Mouse (Mus musculus): Measurements from ENCODE around the gene Pou4f1. TPM values are rescaled to one million over a fixed set of nuclear protein-coding genes. Genes with fewer than 3 reads are reported as not detected.
"Not testable (repeated sequence)": the region's sequence is repeated elsewhere in the genome, so short reads cannot be mapped to it uniquely, and the experiment has no call there.

The Pou4f1 gene
- 42.7 and 59.3 TPM in 2 replicates for polyA plus RNA-seq (2015; fragmentation: Nextera tagmentation; extraction: Ambion mirVana)

DNA sequence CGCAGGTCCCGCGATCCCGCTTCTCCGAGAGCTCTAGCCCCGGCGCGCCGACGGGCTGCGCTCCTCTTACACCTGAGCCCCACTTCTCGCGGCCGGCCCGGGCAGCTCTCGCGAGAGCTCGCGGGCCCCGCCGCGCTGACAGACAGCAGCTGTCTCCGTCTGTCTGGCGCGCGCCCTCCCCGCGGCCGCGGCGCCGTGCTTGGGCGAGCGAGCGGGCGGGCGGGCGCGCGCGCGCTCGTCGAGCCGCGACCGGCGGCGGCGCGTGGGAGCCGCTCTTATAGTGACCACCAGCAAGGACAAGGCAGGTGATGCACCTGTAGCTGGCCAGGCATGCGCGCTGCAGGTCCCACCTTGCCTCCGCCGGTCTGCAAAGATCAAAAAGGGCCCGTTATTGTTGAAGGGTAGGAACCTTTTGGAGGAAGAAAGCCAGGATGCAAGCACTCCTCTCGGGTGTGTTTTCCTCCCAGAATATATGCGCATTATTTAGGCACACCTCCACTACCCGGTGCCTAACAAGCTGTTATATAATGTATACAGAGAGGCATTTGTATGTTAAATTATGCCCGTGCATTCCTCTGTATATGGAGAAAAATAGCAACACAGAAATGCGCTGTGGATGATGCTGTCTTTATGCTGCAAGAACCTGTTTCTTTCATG lies at the start of gene Pou4f1:
Gene Pou4f1, minus strand, starts transcription at position 34 of the 657 bp plus-strand sequence.
- no peaks in the 10 kb centered on the region for H3K36me3 ChIP-seq
- H3K9me3 ChIP-seq, result no peaks in the 10 kb centered on the region
- WGBS, result under 1% methylated on average over 62 of the region's 62 CpGs
- H3K9ac ChIP-seq, result peak within 1 kb of the TSS; percentile 31
- H3K27me3 ChIP-seq, result peaks cover 70% of the 10 kb centered on the region
- H3K4me2 ChIP-seq, result peak within 1 kb of the TSS; percentile 73
- H3K27ac ChIP-seq (replicated peaks), result peak within 1 kb of the TSS; percentile 67
- H3K4me1 ChIP-seq (replicated peaks), result peaks cover 36% of the 10 kb centered on the region
- peak within 1 kb of the TSS; percentile 54 for H3K4me3 ChIP-seq
- peak; percentile 92 for ATAC-seq (ENCODE audit: low FRiP score, low read depth)

GRCm38 (mm10) chr14:104511664-104512063 lies 43.9 kb upstream of the Pou4f1 start:
- H3K27me3 ChIP-seq, result no peaks in the 10 kb centered on the region
- WGBS, result 85% methylated on average over 1 of the region's 1 CpGs
- H3K27ac ChIP-seq (replicated peaks), result no peak overlapping the region
- H3K4me3 ChIP-seq, result no peak overlapping the region
- no peak overlapping the region for H3K9ac ChIP-seq
- ATAC-seq (ENCODE audit: low FRiP score, low read depth), result no peak
- no peak overlapping the region for H3K4me2 ChIP-seq
- no peaks in the 10 kb centered on the region for H3K9me3 ChIP-seq
- peaks cover 4% of the 10 kb centered on the region; the same call in 1 of the 2 replicates for H3K36me3 ChIP-seq
- H3K4me1 ChIP-seq (replicated peaks), result no peaks in the 10 kb centered on the region

DNA sequence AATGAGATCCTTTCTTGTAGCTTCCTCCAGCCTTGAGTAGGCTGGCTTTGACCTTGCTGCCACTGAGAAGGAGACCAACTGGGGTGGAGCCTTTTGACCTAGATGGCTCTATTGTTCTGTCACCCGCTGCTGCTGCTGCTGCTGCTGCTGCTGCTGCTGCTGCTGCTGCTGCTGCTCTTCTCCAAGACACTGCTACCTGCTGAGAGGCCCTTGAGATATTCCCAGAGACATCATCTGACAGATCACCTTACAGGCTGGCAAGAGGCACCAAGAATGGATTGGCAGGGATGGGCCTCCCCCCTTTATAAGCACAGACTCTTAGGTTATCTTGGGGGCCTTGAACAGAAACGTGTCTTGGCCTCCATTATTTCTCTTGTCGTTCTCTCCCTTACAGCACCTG lies 35.0 kb upstream of the Pou4f1 start:
- H3K9me3 ChIP-seq; ATAC-seq (ENCODE audit: low FRiP score, low read depth); H3K27ac ChIP-seq (replicated peaks); H3K4me2 ChIP-seq; H3K4me3 ChIP-seq; H3K9ac ChIP-seq; H3K4me1 ChIP-seq (replicated peaks); H3K27me3 ChIP-seq: not testable (repeated sequence)
- WGBS, result 67% methylated on average over 3 of the region's 3 CpGs
- peaks cover 55% of the 10 kb centered on the region for H3K36me3 ChIP-seq

- H3K27ac ChIP-seq (replicated peaks), result no peak overlapping the region
- WGBS, result 93% methylated on average over 8 of the region's 8 CpGs
- no peak overlapping the region for H3K4me3 ChIP-seq
- H3K9ac ChIP-seq, result no peak overlapping the region
- peaks cover 8% of the 10 kb centered on the region; the same call in 1 of the 2 replicates for H3K36me3 ChIP-seq
- no peaks in the 10 kb centered on the region for H3K4me1 ChIP-seq (replicated peaks)
- H3K27me3 ChIP-seq, result peaks cover 18% of the 10 kb centered on the region
- no peaks in the 10 kb centered on the region for H3K9me3 ChIP-seq
- no peak overlapping the region for H3K4me2 ChIP-seq
- no peak for ATAC-seq (ENCODE audit: low FRiP score, low read depth)
Observed at GRCm38 (mm10) chr14:104479751-104480150, 12.0 kb upstream of the Pou4f1 start.

DNA sequence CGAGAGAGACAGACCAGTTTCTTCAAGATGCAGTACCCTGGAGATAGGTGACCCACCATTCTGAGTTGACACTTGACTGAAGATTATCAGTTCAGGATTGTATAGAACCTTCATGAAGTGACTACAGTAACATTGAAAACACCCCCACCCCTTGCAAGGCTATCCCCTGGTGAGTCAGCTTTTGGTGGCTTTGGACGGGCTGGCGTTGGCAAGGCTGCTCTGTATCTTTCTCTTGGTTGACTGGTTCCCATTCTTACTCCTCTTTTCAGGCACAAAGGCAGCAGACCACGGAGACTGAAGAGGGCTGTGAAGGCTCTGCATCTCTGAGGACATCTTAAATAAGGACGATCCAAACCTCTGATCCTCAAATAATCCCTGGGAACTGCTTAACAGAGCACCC lies 10.8 kb upstream of the Pou4f1 start:
- WGBS, result 73% methylated on average over 5 of the region's 5 CpGs
- H3K9ac ChIP-seq, result no peak overlapping the region
- H3K4me2 ChIP-seq, result no peak overlapping the region
- H3K9me3 ChIP-seq, result no peaks in the 10 kb centered on the region
- H3K36me3 ChIP-seq, result peaks cover 8% of the 10 kb centered on the region; the same call in 1 of the 2 replicates
- ATAC-seq (ENCODE audit: low FRiP score, low read depth), result no peak
- peaks cover 29% of the 10 kb centered on the region for H3K27me3 ChIP-seq
- H3K4me3 ChIP-seq, result no peak overlapping the region
- H3K4me1 ChIP-seq (replicated peaks), result peaks cover 4% of the 10 kb centered on the region; the same call in 1 of the 2 replicates
- H3K27ac ChIP-seq (replicated peaks), result no peak overlapping the region

- H3K27me3 ChIP-seq, result peaks cover 29% of the 10 kb centered on the region
- no peak overlapping the region for H3K4me3 ChIP-seq
- peaks cover 8% of the 10 kb centered on the region; the same call in 1 of the 2 replicates for H3K36me3 ChIP-seq
- peaks cover 13% of the 10 kb centered on the region for H3K4me1 ChIP-seq (replicated peaks)
- H3K27ac ChIP-seq (replicated peaks), result no peak overlapping the region
- WGBS, result 91% methylated on average over 8 of the region's 8 CpGs
- no peak for ATAC-seq (ENCODE audit: low FRiP score, low read depth)
- no peak overlapping the region for H3K9ac ChIP-seq
- no peaks in the 10 kb centered on the region for H3K9me3 ChIP-seq
- no peak overlapping the region for H3K4me2 ChIP-seq
Observed at GRCm38 (mm10) chr14:104477616-104478015, 9.8 kb upstream of the Pou4f1 start.

GRCm38 (mm10) chr14:104475438-104475837 lies 7.6 kb upstream of the Pou4f1 start:
- Histone ChIP-seq H3K27me3 (peaks cover 47% of the 10 kb centered on the region), H3K27ac (replicated peaks) (no peak overlapping the region), H3K9ac (no peak overlapping the region), H3K36me3 (peaks cover 8% of the 10 kb centered on the region; the same call in 1 of the 2 replicates), H3K4me1 (replicated peaks) (peaks cover 13% of the 10 kb centered on the region), H3K4me3 (no peak overlapping the region), H3K4me2 (no peak overlapping the region), H3K9me3 (no peaks in the 10 kb centered on the region)
- WGBS, result 88% methylated on average over 1 of the region's 1 CpGs
- ATAC-seq (ENCODE audit: low FRiP score, low read depth), result no peak

GRCm38 (mm10) chr14:104468623-104468970 lies 798 bp upstream of the Pou4f1 start:
- peaks cover 40% of the 10 kb centered on the region for H3K4me1 ChIP-seq (replicated peaks)
- H3K4me2 ChIP-seq, result peak overlapping the region; percentile 73
- no peak overlapping the region for H3K9ac ChIP-seq
- H3K27me3 ChIP-seq, result peaks cover 65% of the 10 kb centered on the region
- WGBS, result 3% methylated on average over 6 of the region's 6 CpGs
- no peaks in the 10 kb centered on the region for H3K9me3 ChIP-seq
- peak overlapping the region; percentile 54 for H3K4me3 ChIP-seq
- H3K27ac ChIP-seq (replicated peaks), result no peak overlapping the region
- H3K36me3 ChIP-seq, result no peaks in the 10 kb centered on the region
- no peak for ATAC-seq (ENCODE audit: low FRiP score, low read depth)

DNA sequence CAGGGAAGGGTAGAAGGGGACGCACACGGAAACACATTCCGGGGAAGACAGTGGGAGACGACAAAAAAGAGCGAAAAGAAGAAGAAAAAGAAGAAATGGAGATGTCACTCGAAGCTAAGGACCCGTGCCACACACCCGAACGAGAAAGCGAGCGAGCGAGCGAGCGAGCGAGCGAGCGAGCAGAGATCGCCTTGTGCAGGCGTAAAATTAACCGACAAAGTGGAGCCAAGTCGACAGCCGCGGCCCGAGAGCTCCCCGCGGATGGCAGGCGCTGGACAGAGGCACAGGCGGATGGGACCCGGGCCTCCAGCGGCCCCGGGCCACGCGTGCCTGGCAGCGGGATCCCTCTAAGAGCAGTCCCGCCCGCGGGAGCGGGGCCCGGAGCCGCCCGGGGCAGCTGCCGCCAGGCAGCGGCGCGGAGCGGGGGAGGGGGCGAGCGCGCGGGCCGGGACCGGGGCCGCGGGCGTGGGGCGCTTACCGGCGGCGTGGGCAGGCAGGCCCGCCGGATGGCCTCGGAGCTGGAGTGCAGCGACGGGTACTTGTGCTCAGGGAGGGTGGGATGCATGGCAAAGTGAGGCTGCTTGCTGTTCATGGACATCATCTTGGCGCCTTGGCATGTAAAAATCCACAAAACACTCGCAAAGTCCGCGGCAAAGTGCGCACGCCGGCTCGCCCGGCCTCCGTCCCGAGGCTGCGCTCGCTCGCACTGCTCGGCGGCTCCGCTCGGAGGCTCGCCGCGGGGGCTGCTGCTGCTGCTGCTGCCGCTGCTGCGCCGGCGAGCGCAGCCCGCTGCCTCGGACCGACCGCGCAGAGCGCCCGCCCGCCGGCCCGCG lies 450 bp downstream of the Pou4f1 start:
- Histone ChIP-seq H3K9ac (peak overlapping the region; percentile 31), H3K4me2 (peak overlapping the region; percentile 73), H3K36me3 (no peaks in the 10 kb centered on the region), H3K9me3 (no peaks in the 10 kb centered on the region), H3K4me1 (replicated peaks) (peaks cover 31% of the 10 kb centered on the region), H3K27me3 (peaks cover 75% of the 10 kb centered on the region), H3K27ac (replicated peaks) (peak overlapping the region; percentile 67), H3K4me3 (peak overlapping the region; percentile 54)
- ATAC-seq (ENCODE audit: low FRiP score, low read depth), result peak; percentile 57
- 1% methylated on average over 101 of the region's 101 CpGs for WGBS

- H3K4me1 ChIP-seq (replicated peaks), result peaks cover 31% of the 10 kb centered on the region
- peak overlapping the region; percentile 54 for H3K4me3 ChIP-seq
- H3K27ac ChIP-seq (replicated peaks), result peak overlapping the region; percentile 67; the same call in 1 of the 2 replicates
- no peaks in the 10 kb centered on the region for H3K9me3 ChIP-seq
- 0% methylated on average over 31 of the region's 43 CpGs for WGBS
- H3K27me3 ChIP-seq, result peaks cover 72% of the 10 kb centered on the region
- no peaks in the 10 kb centered on the region for H3K36me3 ChIP-seq
- H3K9ac ChIP-seq, result no peak overlapping the region
- no peak for ATAC-seq (ENCODE audit: low FRiP score, low read depth)
- peak overlapping the region; percentile 73 for H3K4me2 ChIP-seq
Observed at GRCm38 (mm10) chr14:104466557-104466956, 1.2 kb downstream of the Pou4f1 start.

DNA sequence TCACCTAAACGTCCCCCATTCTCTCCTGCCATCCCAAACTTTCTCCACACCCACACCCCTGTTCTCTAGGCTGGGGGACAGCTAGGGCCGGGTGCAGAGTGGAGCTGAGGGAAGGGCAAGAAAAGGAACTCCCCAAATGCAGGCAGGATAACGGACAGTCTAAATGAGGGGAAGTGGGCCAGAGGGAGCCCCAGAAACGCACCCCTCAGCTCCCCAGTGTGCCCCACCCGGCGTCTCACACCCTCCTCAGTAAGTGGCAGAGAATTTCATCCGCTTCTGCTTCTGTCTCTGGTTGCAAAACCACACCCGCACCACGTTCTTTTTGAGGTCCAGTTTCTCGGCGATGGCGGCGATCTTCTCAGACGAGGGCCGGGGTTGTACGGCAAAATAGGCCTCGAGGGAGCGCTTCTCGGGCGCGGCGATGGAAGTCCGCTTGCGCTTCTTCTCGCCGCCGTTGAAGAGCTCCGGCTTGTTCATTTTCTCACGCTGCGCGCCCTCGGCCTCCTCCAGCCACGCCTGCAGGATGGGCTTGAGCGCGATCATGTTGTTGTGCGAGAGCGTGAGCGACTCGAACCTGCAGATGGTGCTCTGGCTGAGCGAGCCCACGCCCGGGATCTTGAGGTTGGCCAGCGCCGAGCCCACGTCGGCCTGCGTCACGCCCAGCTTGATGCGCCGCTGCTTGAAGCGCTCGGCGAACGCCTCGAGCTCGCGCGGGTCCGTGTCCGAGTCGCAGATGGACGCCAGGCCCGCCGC lies 2.1 kb downstream of the Pou4f1 start:
- Histone ChIP-seq H3K4me3 (peak overlapping the region; percentile 54), H3K4me2 (peak overlapping the region; percentile 73), H3K36me3 (no peaks in the 10 kb centered on the region), H3K4me1 (replicated peaks) (peaks cover 31% of the 10 kb centered on the region), H3K27me3 (peaks cover 71% of the 10 kb centered on the region), H3K27ac (replicated peaks) (0 out of 2 replicates have a peak overlapping the region, but pooled peaks have one; percentile 22), H3K9me3 (no peaks in the 10 kb centered on the region), H3K9ac (peak overlapping the region; percentile 41; the same call in 1 of the 2 replicates)
- WGBS, result 1% methylated on average over 53 of the region's 64 CpGs
- no peak for ATAC-seq (ENCODE audit: low FRiP score, low read depth)

All from hindbrain, embryonic 15.5 days (tissue).